Mouse (Mus musculus): ENCODE results near the gene Ccl11.

Ccl11 gene

DNA sequence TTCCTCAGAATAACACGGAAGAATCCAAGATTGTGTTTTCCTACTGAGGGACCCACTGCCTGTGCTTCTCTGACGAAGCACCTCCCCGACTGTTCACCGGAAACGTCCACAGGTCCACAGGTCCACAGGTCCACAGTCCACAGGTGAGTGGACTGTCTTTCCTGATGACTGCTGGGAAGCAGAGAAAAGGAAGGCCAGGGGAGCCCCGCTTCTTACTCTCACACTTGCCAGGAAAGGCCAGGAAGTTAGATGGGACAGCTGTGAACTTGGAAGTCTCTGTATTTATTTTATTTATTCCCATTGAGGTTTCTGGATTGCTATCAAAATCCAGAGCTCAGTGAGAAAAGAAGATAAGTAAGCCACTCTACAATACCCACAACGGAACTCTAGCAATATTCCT is 3.8 kb upstream of the Ccl11 start:
- no peak for DNase-seq (ENCODE audit: low spot score in 2 of 2)

DNA sequence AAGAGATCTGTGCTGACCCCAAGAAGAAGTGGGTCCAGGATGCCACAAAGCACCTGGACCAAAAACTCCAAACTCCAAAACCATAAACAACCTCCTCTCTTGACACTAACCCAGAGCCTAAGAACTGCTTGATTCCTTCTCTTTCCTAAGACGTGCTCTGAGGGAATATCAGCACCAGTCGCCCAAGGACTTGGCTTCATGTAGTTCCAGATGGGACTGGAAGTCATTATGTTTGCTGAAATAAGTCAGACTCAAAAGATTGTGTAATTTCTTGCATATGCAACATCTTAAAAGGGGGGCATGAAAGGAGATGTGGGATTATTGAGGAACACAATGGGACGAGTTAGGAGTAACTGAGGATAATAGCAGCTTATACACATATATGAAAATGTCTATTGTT is 4.6 kb downstream of the Ccl11 start:
- no peak for DNase-seq (ENCODE audit: low spot score in 2 of 2)

- DNase-seq (ENCODE audit: low spot score in 2 of 2): no peak
Observed at GRCm38 (mm10) chr11:82063454-82063853, 5.8 kb downstream of the Ccl11 start.

DNA sequence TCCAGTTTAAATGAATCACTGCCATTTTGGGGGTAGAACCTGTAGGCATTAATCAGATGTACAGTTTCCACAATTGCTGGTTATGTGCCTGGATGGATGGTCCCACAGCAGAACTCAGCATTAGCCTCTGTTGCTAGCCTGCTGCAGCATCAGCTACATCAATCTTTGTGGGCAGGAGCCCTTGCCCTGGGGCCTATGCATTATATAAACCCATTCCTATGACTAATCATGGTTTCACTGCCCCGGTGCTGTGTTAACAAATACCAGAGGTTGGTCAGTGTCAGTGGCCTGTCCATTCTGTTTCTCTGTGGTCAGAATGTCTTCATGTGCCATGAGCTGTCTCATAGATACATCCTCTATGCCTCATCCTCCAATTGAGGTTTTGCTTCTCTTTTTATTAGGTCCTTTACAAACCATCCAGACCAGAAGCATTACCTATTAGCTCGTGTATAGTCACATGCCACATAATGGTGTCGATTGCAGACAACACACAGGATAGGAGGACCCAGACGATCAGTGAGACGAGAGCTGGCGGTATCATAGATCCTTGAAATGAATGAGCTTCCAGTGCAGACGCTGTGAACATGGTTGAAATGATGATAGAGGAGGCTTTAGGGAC is 9.4 kb downstream of the Ccl11 start:
- no peak for DNase-seq (ENCODE audit: low spot score in 2 of 2)

DNA sequence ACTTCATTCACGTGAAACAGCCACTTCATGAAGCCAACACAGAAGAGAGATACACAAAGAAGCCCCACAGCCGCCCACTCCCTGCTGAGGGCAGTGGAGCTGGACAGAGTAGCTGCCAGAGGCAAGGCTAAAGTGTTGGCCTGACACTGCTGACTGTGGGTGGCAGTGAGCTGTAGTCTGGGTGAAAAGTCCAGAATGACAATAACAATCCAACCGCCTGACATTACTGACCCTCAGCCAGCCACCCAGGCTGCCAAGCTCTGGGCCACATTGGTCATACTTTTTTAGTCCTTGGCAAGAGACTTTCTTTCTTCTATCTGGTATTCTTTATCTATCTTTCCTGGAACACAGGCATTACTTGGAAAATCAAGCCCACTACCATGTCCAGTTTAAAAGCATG is 13.5 kb downstream of the Ccl11 start:
- no peak for DNase-seq (ENCODE audit: low spot score in 2 of 2)

DNA sequence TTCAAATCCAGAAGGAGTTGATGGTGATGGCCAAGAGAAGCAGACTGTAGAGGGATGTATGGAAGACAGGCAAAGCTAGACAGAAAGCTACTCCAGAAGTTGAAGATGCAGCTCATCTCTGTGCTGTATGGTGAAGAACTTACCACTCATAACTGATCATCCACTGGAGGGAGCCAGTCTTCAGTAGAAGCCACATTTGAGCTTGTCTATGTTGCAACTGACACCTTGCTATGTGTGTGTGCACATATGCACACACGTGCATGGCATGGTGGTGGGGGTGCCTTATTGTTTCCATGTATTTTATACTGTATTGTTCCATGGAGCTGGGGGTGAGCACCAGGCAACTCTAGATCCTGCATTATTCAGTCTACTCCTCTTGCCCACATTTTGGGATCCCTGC is 14.8 kb downstream of the Ccl11 start:
- no peak for DNase-seq (ENCODE audit: low spot score in 2 of 2)

- DNase-seq (ENCODE audit: low spot score in 2 of 2): no peak
Observed at GRCm38 (mm10) chr11:82072984-82073383, 15.4 kb downstream of the Ccl11 start.

DNA sequence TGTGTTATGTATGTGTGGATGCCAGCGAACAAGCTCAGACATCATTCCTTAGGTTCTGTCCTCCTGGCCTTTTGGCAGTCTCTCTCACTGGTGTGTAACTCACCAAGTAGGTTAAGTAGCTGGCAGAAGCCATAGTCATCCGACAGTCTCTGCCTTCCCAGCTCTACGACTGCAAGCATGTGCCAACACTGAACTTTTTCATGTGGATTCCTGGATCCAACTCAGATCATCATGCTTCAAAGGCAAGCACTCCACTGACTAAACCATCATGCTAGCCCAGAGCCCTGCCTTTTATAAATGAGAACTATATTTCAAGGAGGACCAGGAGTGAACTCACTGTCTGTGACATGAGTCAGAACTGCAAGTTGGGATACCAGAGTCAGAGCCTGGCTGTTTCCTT is 16.1 kb downstream of the Ccl11 start:
- DNase-seq (ENCODE audit: low spot score in 2 of 2): no peak

GRCm38 (mm10) chr11:82077031-82077430 is 19.4 kb downstream of the Ccl11 start:
- no peak for DNase-seq (ENCODE audit: low spot score in 2 of 2)

DNA sequence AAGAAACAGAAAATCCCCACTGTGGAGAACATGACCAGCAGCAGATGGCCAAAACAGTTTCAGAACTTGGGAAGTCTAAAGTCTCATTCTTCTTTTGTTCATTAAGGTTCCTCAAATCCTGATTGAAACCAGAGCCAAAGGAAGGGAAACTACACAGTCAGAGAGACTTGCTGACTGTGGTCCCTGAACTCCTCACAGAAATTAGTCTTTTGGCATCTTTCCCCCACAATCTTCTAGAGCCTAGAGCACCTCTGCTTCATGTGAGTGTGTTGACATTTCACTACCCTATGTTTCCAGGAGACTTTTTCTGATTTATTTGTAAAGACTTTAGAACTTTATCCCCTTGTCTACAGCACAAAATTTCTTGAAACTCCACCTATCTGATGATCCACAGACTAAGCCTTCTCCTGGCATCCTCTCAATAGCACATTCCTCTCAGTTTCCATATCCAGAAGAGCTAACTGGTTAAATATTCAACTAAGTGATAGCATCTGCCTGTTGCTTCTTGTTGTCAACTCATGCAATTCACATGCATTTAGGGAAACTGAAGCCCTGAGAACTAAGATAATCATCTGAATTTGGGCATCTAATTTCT is 20.6 kb downstream of the Ccl11 start:
- no peak for DNase-seq (ENCODE audit: low spot score in 2 of 2)

DNA sequence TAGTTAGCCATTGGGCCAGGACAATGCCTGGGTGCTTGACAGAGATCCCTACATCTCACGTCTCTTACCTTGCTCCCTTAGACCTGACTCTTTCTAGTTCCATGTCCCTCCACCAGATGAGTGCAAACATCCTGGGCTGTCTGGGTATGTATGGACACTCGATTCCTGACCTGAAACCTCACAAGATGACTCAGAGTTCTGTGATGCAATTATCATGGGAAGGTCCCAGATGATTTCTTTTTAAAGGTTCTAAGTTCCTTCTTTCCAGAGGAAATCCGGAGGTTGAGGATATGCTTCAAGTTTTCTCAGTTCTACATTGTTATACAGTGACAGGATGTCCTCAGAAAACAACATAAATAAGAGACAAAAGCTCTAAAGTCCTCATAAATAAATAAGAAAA is 23.2 kb downstream of the Ccl11 start:
- DNase-seq (ENCODE audit: low spot score in 2 of 2): no peak

DNA sequence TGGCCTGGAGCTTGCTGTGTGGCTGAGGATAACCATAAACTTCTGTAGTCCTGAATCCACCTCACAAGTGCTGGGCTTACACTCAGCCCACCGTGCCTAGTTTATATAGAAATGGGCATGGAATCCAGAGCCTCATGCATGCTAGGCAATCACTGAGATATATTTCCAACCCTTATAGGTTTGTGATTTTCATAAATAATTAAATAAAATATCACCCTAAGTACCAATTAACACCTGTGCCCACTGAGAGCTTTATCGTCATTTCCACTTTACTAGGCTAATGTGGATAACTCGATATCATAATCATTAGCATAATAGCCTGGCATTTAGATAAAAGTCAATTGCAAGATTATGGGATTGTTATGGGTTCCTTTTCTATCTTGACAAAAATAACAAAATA is 26.7 kb downstream of the Ccl11 start:
- no peak for DNase-seq (ENCODE audit: low spot score in 2 of 2)

- no peak for DNase-seq (ENCODE audit: low spot score in 2 of 2)
Observed at GRCm38 (mm10) chr11:82099511-82100323, 42.1 kb downstream of the Ccl11 start.

GRCm38 (mm10) chr11:82101087-82101486 is 43.5 kb downstream of the Ccl11 start:
- no peak for DNase-seq (ENCODE audit: low spot score in 2 of 2)

DNA sequence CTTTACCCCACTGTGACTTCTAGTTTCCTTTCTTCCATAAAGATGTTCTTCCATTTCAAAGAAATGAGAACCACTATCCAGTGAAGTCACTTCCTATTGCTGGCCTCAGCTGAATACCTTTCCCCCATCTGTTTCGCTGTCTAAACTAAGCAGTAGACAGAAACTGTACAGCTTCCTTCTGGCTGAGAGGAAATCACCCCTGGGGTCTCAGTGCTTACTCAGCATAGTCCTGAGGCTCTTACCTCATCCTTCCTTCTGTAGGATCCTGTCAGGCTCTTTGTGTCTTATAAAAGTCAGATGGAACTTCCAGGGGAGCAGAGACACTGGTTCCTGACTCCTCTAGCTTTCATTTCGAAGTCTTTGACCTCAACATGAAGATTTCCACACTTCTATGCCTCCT is 43.9 kb downstream of the Ccl11 start, which contains the start of gene Ccl12:
Gene Ccl12 (plus strand): TSS at position 317 of the 400 bp plus-strand sequence.
- DNase-seq (ENCODE audit: low spot score in 2 of 2): peak in 1 of 2 experiments; percentile 9

DNA sequence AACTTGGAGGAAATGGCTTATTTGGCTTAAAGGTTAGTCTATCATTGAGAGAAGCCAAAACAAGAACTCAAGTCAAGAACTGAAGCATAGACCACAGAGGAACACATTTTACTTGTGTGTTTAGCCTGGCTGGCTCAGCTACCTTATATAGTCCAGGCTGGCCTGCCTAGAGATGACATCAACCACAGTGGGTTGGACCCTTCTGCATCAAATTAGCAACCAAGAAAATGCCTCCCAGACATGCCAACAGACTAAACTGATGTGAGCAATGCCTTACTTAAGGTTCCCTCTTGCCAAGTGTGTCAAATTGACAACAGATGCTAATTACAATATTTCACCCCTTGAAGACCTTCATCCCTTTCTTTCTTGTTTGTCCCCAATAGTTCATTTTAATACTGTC is 52.0 kb downstream of the Ccl11 start:
- no peak for DNase-seq (ENCODE audit: low spot score in 2 of 2)

DNA sequence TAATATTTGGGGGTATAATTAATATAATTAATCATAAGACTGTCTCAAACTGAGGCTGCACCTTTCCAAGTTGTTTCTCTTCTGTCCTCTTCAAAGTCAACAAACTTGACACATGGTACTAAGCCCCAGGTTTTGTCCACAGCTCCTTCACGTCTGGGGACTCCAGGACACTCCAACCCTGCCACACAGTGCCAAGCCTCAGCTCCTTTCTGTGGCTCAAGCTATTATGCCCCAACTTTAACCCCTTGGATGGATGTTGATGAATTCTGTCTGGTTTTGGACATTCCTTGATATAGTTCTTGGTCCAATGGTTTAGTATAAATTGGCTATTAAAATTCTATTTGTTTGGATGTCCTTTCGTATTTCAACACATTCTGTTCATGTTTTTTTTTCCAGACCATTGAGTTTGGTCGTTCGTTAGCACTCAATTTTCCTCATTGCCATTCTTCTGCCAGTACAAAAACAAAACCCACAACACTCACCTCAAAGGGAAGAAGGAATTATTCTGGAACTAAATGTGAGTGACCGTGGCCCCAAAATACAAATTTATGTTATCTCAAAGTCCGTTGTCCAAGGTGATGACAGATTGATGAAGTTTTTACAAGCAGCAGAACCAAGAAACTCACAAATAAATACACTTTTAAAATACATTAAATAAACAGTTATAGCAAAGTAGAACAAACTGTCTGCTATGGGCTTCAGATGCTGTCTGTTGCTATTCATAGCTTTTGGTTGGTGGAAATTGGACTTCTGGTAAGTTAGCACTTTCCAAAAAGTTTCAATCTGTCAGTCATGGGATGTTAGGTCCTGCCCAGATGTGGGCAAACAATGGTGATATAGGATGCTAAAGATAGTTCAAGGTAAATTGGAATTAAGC is 53.0 kb downstream of the Ccl11 start:
- DNase-seq (ENCODE audit: low spot score in 2 of 2): no peak

All from frontal cortex, postnatal 10 days (tissue).